Mouse (Mus musculus): ENCODE measurements around the gene Ddx28.

DNA sequence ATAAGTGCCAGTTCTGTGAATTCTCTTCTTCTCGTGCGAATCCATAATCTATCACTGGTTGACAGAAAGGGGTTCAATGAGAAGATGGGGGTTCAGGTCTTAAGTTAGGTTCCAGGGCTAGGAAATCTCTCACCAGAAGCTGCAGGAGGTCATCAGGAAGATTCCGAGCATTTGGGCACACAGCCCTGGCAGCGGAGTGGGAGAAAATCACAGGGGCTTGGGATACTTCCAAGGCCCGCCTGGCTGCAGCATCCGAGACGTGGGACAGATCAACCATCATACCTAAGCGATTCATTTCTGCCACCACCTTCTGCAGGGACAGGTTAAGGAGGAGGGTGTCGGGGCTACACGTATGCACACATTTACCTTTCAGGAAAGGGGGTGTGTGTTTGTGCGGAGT, 23.1 kb downstream of the Ddx28 start:
- no peak for TF ChIP-seq POLR2A (IDR thresholded peaks at IDR 0.05; ENCODE audit: borderline replicate concordance, low read depth, low read length)
- TF ChIP-seq CTCF (IDR thresholded peaks at IDR 0.05; ENCODE audit: low read depth, low read length), result no peak
